Mouse (Mus musculus) MEL (cell line): ENCODE measurements around the gene Tle3. TPM values are rescaled to one million over a fixed set of nuclear protein-coding genes. Genes with fewer than 3 reads are reported as not detected.

Source experiments
- DNase-seq: peaks from one replicate; pipeline ENCODE4 v3.0.0; 2011; ENCODE audit warnings: low read depth, low spot score
- H3K27ac ChIP-seq: 2 replicates; pipeline ENCODE4 v1.5.1; 2012; ENCODE audit warnings: low read depth, mild to moderate bottlenecking, control low read depth, low read length, moderate library complexity; ENCODE audit not compliant: control insufficient read depth
- H3K27me3 ChIP-seq, 2 experiments: fragments of 150-350 bp in 1 of 2; sonication (generic) in 1 of 2; 2 replicates each; pipeline ENCODE4 v1.6.1; 2012; ENCODE audit warnings: low read length in 2 of 2, mild to moderate bottlenecking in 2 of 2, improper control_type of control experiment in 1 of 2, moderate library complexity in 1 of 2; ENCODE audit not compliant: insufficient read depth in 2 of 2, control insufficient read depth in 1 of 2
- H3K36me3 ChIP-seq, 2 experiments: 2 replicates each; pipeline ENCODE4 v1.6.1; 2012 to 2014; ENCODE audit warnings: low read length in 2 of 2, improper control_type of control experiment in 1 of 2, inconsistent platforms in 1 of 2, mild to moderate bottlenecking in 1 of 2; ENCODE audit not compliant: insufficient read depth in 2 of 2, control insufficient read depth in 1 of 2
- H3K4me1 ChIP-seq, 2 experiments: fragments of 150-350 bp in 1 of 2; sonication (generic) in 1 of 2; 2 replicates each; pipeline ENCODE4 v1.6.1; 2012; ENCODE audit warnings: low read length in 2 of 2, improper control_type of control experiment in 1 of 2, mild to moderate bottlenecking in 1 of 2; ENCODE audit not compliant: insufficient read depth in 2 of 2, control insufficient read depth in 1 of 2
- H3K4me3 ChIP-seq, 2 experiments: fragments of 150-350 bp in 1 of 2; sonication (generic) in 1 of 2; 2 replicates each; pipeline ENCODE4 v1.5.1; 2012; ENCODE audit warnings: low read depth in 2 of 2, low read length in 2 of 2, mild to moderate bottlenecking in 2 of 2, moderate library complexity in 2 of 2, control low read depth in 1 of 2, improper control_type of control experiment in 1 of 2; ENCODE audit not compliant: control insufficient read depth in 1 of 2, insufficient read depth in 1 of 2
- H3K79me2 ChIP-seq: 2 replicates; pipeline ENCODE4 v1.6.1; 2012; ENCODE audit warnings: mild to moderate bottlenecking, low read length, moderate library complexity; ENCODE audit not compliant: control insufficient read depth, poor library complexity, insufficient read depth
- H3K9ac ChIP-seq: 2 replicates; pipeline ENCODE4 v1.6.1; 2012; ENCODE audit warnings: low read depth, mild to moderate bottlenecking, control low read depth, low read length, moderate library complexity; ENCODE audit not compliant: control insufficient read depth, poor library complexity, severe bottlenecking
- H3K9me3 ChIP-seq: fragments of 150-350 bp; sonication (generic); replicated peaks from 2 replicates; pipeline ENCODE4 v1.6.1; 2012; ENCODE audit warnings: mild to moderate bottlenecking, low read length, improper control_type of control experiment, moderate library complexity; ENCODE audit not compliant: insufficient read depth
- BHLHE40 ChIP-seq: IDR thresholded peaks from 2 replicates; pipeline ENCODE4 v1.6.1; 2012; ENCODE audit warnings: low read depth, mild to moderate bottlenecking, inconsistent platforms, low read length, improper control_type of control experiment, borderline replicate concordance
- CHD1 ChIP-seq: IDR thresholded peaks from 2 replicates; pipeline ENCODE4 v1.6.1; 2012; ENCODE audit warnings: low read depth, mild to moderate bottlenecking, inconsistent platforms, low read length, improper control_type of control experiment
- CHD2 ChIP-seq: IDR thresholded peaks from 2 replicates; pipeline ENCODE4 v1.6.1; 2011; ENCODE audit warnings: low read length, improper control_type of control experiment
- CTCF ChIP-seq, 3 experiments: IDR thresholded peaks in 2 of 3; conservative IDR thresholded peaks in 1 of 3; 2 replicates each; pipeline ENCODE4 v1.5.1; 2011 to 2012; ENCODE audit warnings: low read length in 3 of 3, low read depth in 2 of 3, mild to moderate bottlenecking in 2 of 3, improper control_type of control experiment in 1 of 3, inconsistent platforms in 1 of 3, mixed read lengths in 1 of 3, moderate library complexity in 1 of 3; ENCODE audit not compliant: control insufficient read depth in 1 of 3, insufficient read depth in 1 of 3, poor library complexity in 1 of 3, severe bottlenecking in 1 of 3
- E2F4 ChIP-seq: IDR thresholded peaks from 2 replicates; pipeline ENCODE4 v1.6.1; 2011; ENCODE audit warnings: low read depth, low read length, improper control_type of control experiment, borderline replicate concordance
- EP300 ChIP-seq, 2 experiments: IDR thresholded peaks; 2 replicates each; pipeline ENCODE4 v1.6.1; 2011; ENCODE audit warnings: improper control_type of control experiment in 2 of 2, low read length in 2 of 2, low read depth in 1 of 2, mild to moderate bottlenecking in 1 of 2
- ETS1 ChIP-seq: IDR thresholded peaks from 2 replicates; pipeline ENCODE4 v1.6.1; 2012; ENCODE audit warnings: low read depth, mild to moderate bottlenecking, inconsistent platforms, low read length, improper control_type of control experiment, moderate library complexity
- GABPA ChIP-seq: IDR thresholded peaks from 2 replicates; pipeline ENCODE4 v1.6.1; 2012; ENCODE audit warnings: low read depth, mild to moderate bottlenecking, inconsistent platforms, low read length, improper control_type of control experiment, moderate library complexity
- HCFC1 ChIP-seq: IDR thresholded peaks from 2 replicates; pipeline ENCODE4 v1.6.1; 2012; ENCODE audit warnings: low read depth, mild to moderate bottlenecking, inconsistent platforms, low read length, improper control_type of control experiment, moderate library complexity
- JUND ChIP-seq: IDR thresholded peaks from 2 replicates; pipeline ENCODE4 v1.6.1; 2011; ENCODE audit warnings: low read depth, mild to moderate bottlenecking, improper control_type of control experiment, low read length
- KAT2A ChIP-seq: conservative IDR thresholded peaks from 2 replicates; pipeline ENCODE4 v1.6.1; 2012; ENCODE audit warnings: low read depth, low read length, improper control_type of control experiment, inconsistent platforms
- MEF2A ChIP-seq: IDR thresholded peaks from 2 replicates; pipeline ENCODE4 v1.6.1; 2014; ENCODE audit warnings: low read depth, mild to moderate bottlenecking, inconsistent platforms, low read length, improper control_type of control experiment; ENCODE audit not compliant: poor library complexity, insufficient replicate concordance, severe bottlenecking; ENCODE audit errors: extremely low read depth
- MXI1 ChIP-seq: IDR thresholded peaks from 2 replicates; pipeline ENCODE4 v1.6.1; 2011; ENCODE audit warnings: mild to moderate bottlenecking, low read depth, low read length, improper control_type of control experiment
- MYB ChIP-seq: IDR thresholded peaks from 2 replicates; pipeline ENCODE4 v1.6.1; 2011; ENCODE audit warnings: mild to moderate bottlenecking, low read depth, low read length, improper control_type of control experiment
- MYC ChIP-seq: IDR thresholded peaks from 2 replicates; pipeline ENCODE4 v1.6.1; 2011; ENCODE audit warnings: low read depth, mild to moderate bottlenecking, low read length, improper control_type of control experiment, moderate library complexity
- NELFE ChIP-seq: IDR thresholded peaks from 2 replicates; pipeline ENCODE4 v1.6.1; 2011; ENCODE audit warnings: low read depth, low read length, improper control_type of control experiment
- NRF1 ChIP-seq: IDR thresholded peaks from 2 replicates; pipeline ENCODE4 v1.6.1; 2014; ENCODE audit warnings: low read depth, mild to moderate bottlenecking, inconsistent platforms, low read length, improper control_type of control experiment, moderate library complexity; ENCODE audit not compliant: poor library complexity, insufficient read depth, severe bottlenecking
- SMC3 ChIP-seq: IDR thresholded peaks from 2 replicates; pipeline ENCODE4 v1.6.1; 2011; ENCODE audit warnings: low read depth, low read length, improper control_type of control experiment
- UBTF ChIP-seq: IDR thresholded peaks from 2 replicates; pipeline ENCODE4 v1.6.1; 2012; ENCODE audit warnings: low read depth, mild to moderate bottlenecking, inconsistent platforms, low read length, improper control_type of control experiment, moderate library complexity, borderline replicate concordance; ENCODE audit not compliant: insufficient read depth
- USF1 ChIP-seq: IDR thresholded peaks from 2 replicates; pipeline ENCODE4 v1.6.1; 2014; ENCODE audit warnings: low read depth, mild to moderate bottlenecking, inconsistent platforms, low read length, improper control_type of control experiment, moderate library complexity
- ZC3H11A ChIP-seq: IDR thresholded peaks from 2 replicates; pipeline ENCODE4 v1.6.1; 2012; ENCODE audit warnings: low read depth, mild to moderate bottlenecking, inconsistent platforms, low read length, improper control_type of control experiment
- ZKSCAN1 ChIP-seq: IDR thresholded peaks from 2 replicates; pipeline ENCODE4 v1.6.1; 2012; ENCODE audit warnings: low read depth, mild to moderate bottlenecking, inconsistent platforms, low read length, improper control_type of control experiment, moderate library complexity
- ZMIZ1 ChIP-seq: IDR thresholded peaks from 2 replicates; pipeline ENCODE4 v1.6.1; 2012; ENCODE audit warnings: low read depth, mild to moderate bottlenecking, inconsistent platforms, low read length, improper control_type of control experiment, moderate library complexity
- ZNF384 ChIP-seq: IDR thresholded peaks from 2 replicates; pipeline ENCODE4 v1.6.1; 2012; ENCODE audit warnings: low read depth, mild to moderate bottlenecking, inconsistent platforms, low read length, improper control_type of control experiment
- polyA plus RNA-seq, 2 experiments: library from polyadenylated mRNA; stranded (reverse) in 1 of 2; unstranded in 1 of 2; fragments of >175 nt in 1 of 2; fragments of >200 nt in 1 of 2; gene quantifications; 2 replicates each; pipeline versions ENCODE4 v1.2.1 to v1.2.4; 2012; ENCODE audit warnings: low replicate concordance in 2 of 2, low read depth in 1 of 2; ENCODE audit not compliant: insufficient read length in 2 of 2, insufficient read depth in 1 of 2, missing spikeins in 1 of 2
- total RNA-seq: library from RNA; depleted of rRNA; stranded (reverse); fragments of 300-350 nt; gene quantifications from 2 replicates; pipeline ENCODE4 v1.2.3, GENCODE M21; 2012

Tle3 gene
- total and polyA plus RNA-seq, 3 experiments = 20.3 to 26.8 TPM; not detected in 1

- TF ChIP-seq HCFC1 (peak; percentile 34; the same call in 1 of the 2 replicates), KAT2A (no peak), EP300 (IDR thresholded peaks at IDR 0.05; ENCODE audit: low read depth in 1 of 2, low read length in 2 of 2) (peak; percentile 83 to 91)
Measured at GRCm38 (mm10) chr9:61377706-61378479, 5.7 kb downstream of the Tle3 start (continued).

- Histone ChIP-seq H3K27me3 (no peaks in the 10 kb centered on the region), H3K9ac (no peak overlapping the region), H3K36me3 (peaks cover 8 to 59% of the 10 kb centered on the region in 2 experiments), H3K4me1 (peaks cover 31 to 54% of the 10 kb centered on the region in 2 experiments), H3K9me3 (no peaks in the 10 kb centered on the region), H3K4me3 (no peak overlapping the region), H3K79me2 (peaks cover 36% of the 10 kb centered on the region), H3K27ac (no peak overlapping the region)
- no peak for DNase-seq
- no peak for TF ChIP-seq ZMIZ1
- TF ChIP-seq CHD2 = no peak
- TF ChIP-seq HCFC1 = no peak
- TF ChIP-seq NELFE = no peak
- no peak for TF ChIP-seq E2F4
- no peak for TF ChIP-seq ZC3H11A
- TF ChIP-seq BHLHE40 = no peak
- no peak for TF ChIP-seq USF1
- no peak for TF ChIP-seq ZNF384
- no peak for TF ChIP-seq CTCF (IDR thresholded peaks at IDR 0.05 in 2 of 3, conservative IDR thresholded peaks at IDR 0.05 in 1 of 3; ENCODE audit: control insufficient read depth in 1 of 3, insufficient read depth in 1 of 3, low read depth in 2 of 3, low read length in 3 of 3, poor library complexity in 1 of 3, severe bottlenecking in 1 of 3)
- TF ChIP-seq JUND = no peak
- no peak for TF ChIP-seq MYC
- TF ChIP-seq UBTF = no peak
- TF ChIP-seq MXI1 = no peak
- no peak for TF ChIP-seq SMC3
Measured at GRCm38 (mm10) chr9:61378516-61378915, 6.3 kb downstream of the Tle3 start.

DNA sequence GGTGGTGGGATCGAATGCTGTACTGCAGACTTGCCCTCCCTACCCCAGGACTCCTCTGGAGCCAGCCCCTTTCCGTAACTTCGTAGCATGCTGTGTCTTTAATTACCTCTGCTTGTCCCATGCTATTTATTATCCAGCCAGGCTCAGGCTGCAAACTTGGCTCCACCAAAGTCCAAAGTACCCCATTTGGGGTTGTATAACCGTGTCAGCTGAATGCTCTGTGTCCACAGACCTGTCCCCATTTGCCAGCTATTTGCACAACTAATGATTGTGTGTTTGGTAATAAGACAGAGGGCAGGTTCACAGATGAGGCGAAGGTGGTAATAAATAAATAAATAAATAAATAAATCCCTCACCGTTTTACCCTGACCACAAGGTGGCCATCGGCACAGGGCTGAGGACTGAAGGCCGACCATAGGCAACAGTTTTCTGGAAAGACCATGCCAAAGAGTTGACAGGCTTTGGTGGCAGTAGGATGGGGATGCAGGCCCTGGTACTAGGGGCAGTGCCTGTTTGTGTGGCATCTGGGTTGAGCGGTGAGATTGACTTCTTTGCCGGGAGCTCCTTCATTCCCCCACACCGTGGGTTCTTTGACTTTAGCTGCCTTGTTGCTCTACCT, 7.0 kb downstream of the Tle3 start:
- no peak for DNase-seq
- Histone ChIP-seq H3K4me3 (no peak overlapping the region), H3K79me2 (peaks cover 32% of the 10 kb centered on the region), H3K4me1 (peaks cover 31 to 54% of the 10 kb centered on the region in 2 experiments), H3K27ac (no peak overlapping the region), H3K9ac (no peak overlapping the region), H3K27me3 (no peaks in the 10 kb centered on the region), H3K36me3 (peaks cover 8 to 59% of the 10 kb centered on the region in 2 experiments), H3K9me3 (no peaks in the 10 kb centered on the region)
- TF ChIP-seq MYB (no peak), JUND (no peak), CHD1 (no peak), ZKSCAN1 (no peak), ZC3H11A (no peak), MEF2A (no peak), MXI1 (no peak), NRF1 (no peak), GABPA (no peak), CTCF (IDR thresholded peaks at IDR 0.05 in 2 of 3, conservative IDR thresholded peaks at IDR 0.05 in 1 of 3; ENCODE audit: control insufficient read depth in 1 of 3, insufficient read depth in 1 of 3, low read depth in 2 of 3, low read length in 3 of 3, poor library complexity in 1 of 3, severe bottlenecking in 1 of 3) (no peak), EP300 (IDR thresholded peaks at IDR 0.05; ENCODE audit: low read depth in 1 of 2, low read length in 2 of 2) (no peak), ETS1 (no peak)
